Mouse (Mus musculus) pancreas, adult 10 weeks (tissue): ENCODE results near the gene Tmem109. TPM values are rescaled to one million over a fixed set of nuclear protein-coding genes. Genes with fewer than 3 reads are reported as not detected.

Experiments
- polyA plus RNA-seq: library from polyadenylated mRNA; stranded (reverse); fragments of 350-450 nt; fragmentation: Illumina TruSeq; extraction: RNeasy Lipid Tissue Mini Kit (QIAGEN cat#74804); gene quantifications from one replicate; pipeline ENCODE4 v1.2.3, GENCODE M21; 2015; ENCODE audit warnings: low read depth, low replicate concordance; ENCODE audit not compliant: insufficient read depth

Gene Tmem109
- 27.1 TPM for polyA plus RNA-seq

DNA sequence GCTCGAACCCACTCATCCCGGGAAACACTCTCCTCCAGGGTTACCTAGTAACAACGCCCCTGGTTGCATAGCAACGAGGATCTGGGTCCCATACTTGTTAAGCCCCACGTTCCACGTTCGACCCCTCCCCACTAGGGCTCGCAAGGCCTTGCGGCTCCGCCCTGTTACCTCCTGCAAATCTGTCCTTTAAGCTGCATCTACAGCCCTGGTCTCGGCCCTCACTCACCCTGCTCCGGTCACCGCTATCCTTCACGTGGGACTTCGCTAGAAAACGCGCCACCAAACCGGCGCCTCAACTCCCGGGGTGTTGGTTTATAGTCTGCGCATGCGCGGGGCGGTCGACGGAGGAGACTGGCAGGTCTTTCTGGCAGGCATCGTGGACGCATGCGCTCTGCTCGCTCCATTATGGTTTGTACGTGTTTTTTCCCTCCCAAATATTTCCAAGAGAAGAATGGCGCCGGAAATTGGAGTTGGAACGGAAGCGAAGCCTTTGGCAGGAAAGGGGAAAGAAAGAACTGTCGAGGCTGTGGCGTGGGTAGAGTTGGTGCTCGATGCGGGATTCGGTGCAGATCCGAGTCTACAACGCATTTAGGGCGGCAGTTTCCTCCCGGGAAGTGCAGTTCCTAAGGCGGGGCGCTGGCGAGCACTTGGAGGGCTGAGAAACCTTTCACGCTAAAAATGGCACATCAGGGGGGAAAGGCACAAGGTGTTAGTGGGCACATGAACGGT is at the start of gene Tmem109:
Tmem109 (minus strand) TSS at position 576 of the 729 bp plus-strand sequence.

DNA sequence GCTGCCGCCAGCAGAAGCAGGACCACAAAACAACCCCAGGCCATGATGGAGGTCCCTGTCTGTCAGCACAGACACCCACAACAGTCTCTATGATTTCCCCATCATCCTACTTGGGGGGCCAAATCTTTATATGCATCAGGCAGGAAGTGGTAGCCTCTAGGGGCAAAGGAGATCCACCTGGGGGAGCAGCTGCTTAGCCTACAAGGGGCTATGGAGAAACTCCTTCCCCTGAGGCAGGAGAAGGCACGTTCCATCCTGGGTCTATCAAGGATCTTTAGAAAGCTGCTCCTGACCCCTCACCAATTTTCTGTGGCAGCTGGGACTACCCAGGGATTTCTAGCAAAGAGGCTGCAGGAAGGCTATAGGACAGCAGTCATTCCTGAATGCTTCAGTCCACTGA is 38.7 kb upstream of the Tmem109 start, which contains the start of gene Zp1:
Zp1 (minus strand) TSS at position 101 of the 400 bp plus-strand sequence.

DNA sequence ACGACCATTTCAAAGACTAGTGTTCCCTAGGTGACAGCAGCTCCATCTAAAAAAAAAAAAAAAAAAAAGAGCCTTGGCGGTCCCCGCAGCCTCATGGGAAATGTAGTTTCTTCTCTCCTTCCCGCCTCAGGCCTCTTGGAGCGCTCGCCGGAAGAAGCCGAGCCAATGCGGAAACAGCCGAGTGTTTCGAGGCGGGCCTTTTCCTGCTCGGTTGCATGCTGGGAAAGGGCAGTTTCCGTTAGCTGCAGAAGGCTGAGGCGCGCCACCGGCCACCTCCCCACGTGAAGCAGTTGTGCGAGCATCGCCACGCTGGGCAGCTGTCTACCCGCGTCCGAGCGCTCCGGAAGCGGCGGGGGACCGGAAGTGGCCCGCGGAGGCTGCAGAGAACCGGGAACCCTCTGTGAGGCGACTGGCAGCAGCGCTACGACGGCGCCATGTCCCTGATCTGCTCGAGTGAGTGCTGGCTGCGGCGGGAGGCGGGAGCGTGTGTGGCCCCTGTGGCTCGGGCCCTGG is 13.3 kb upstream of the Tmem109 start, which contains the start of gene Prpf19:
Prpf19 (plus strand) TSS at position 216 of the 513 bp plus-strand sequence.

DNA sequence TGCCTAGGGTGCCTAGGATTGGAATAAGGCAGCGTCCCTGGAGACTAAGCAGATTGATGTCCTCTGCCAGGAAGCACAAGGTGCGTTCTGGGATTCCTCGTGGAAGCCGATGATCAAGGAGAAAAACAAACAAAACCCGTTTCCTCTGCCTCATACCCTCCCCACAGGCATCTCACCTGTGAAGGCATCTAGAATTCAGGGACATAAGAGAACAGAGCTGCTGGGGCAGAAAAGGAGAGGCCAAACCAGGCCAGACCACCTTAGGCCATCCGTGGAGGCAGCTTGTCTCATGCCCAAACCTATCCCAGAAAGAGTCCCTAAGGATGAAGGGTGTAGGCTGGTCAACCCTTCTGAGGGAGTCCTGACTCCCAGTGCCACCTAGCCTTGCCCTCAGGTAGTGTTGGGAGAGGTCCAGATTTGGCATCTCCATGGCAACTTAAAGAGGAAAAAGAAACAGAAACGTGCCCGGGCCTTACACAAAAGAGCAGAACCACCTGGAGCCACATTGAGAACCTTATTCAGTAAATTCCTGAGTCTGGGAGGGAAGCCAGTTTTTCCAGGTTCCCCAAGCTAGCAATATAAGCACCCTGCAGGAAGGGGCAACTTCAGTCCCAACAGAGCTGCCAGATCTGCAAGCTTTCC is 11.8 kb downstream of the Tmem109 start, which contains the start of gene Tmem132a:
Tmem132a (minus strand) TSS at position 55 of the 642 bp plus-strand sequence.

DNA sequence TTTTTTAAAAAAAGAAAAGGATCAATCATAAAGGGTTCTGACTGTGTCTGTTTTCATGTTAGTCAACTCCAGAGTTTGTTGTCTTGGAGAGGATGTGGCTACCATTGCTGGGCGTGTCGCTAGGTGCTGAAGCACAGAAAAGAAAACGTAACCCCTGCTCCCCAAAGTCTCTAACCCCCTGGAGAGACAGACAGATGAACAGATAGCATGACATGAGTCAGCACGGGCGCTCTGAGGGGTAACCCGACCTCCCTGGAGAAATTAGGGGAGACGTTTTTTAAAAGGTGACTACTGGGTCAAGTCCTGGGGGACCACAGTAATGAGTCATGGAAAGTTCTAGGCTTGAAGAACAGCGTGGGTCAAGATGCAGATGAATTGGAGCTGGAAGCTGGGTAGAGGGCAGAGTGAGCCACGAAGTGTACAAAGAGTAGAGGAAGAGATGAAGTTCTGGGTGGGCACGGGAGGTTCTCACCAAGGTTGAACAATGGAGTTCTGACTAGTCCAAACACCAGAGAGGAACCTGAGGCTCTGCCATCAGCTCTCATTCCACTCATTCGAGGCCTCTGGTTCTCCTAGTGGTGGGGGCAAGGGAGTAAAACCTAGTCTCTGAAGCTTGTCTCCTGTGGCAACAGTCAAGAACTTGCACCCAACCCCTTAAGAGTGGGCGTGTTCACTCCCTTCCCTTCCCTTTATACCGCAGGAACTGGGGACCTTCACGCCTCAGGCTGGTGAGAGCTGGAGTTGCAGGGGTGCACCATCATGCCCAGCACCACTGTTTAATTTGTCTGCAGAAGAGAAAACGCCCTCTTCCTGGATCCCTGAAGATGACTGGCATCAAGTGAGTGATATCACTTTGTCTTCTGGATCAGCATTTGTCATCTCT is 42.5 kb downstream of the Tmem109 start, which contains the start of gene Slc15a3:
Slc15a3 (plus strand) TSS at position 718 of the 883 bp plus-strand sequence.

DNA sequence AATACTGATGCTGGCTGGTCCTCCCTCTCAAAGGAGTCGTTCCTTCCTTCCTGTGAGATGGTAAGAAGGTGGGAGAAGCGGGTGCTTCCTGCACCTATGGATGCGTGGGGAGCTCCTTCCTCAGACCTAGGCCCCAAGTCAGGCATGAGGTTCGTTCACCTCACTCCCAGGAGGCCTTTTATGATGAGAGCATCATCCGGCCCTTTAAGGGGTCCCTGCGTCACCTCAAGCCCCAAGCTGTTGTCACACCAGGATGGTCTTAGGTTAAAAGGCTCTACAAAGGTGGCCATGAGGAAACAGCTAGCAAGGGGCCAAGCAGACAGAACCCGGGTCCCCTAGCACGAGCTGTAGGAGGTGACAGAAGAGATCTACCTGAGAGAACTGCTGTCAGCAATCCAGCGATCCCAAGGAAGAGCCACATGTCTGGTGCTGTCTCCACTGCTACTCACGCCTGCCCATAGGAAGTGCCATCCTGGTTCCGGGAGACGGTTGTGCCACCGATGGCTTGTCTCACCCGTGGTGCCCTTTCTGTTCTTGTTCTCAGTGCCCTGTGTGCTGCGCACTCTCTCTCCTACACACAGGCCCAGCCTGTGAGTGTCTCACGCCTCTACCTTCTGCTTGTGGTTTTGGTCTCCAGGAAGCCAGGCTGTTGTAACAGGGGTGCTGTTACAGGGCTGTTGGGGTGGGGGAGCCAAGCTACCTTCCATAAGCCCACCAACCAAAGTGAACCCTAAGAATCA is 52.2 kb downstream of the Tmem109 start, which contains the start of gene Cd6:
Cd6 (minus strand) TSS at position 623 of the 740 bp plus-strand sequence.

Other genes starting within 250 kb of the Tmem109 start
- not detected for gene Vwce, start 247.8 kb downstream of the Tmem109 start, polyA plus RNA-seq
- not detected for gene Pga5, start 203.9 kb downstream of the Tmem109 start, polyA plus RNA-seq
- 9.0 TPM for gene Vps37c, start 193.3 kb downstream of the Tmem109 start, polyA plus RNA-seq
- 0.52 TPM for gene Cd5, start 143.0 kb downstream of the Tmem109 start, polyA plus RNA-seq
- not detected for gene Cd6, start 51.9 kb downstream of the Tmem109 start, polyA plus RNA-seq
- 0.63 TPM for gene Slc15a3, start 42.3 kb downstream of the Tmem109 start, polyA plus RNA-seq
- gene Tmem132a, start 12.1 kb downstream of the Tmem109 start, polyA plus RNA-seq = 2.2 TPM
- gene Prpf19, start 13.2 kb upstream of the Tmem109 start, polyA plus RNA-seq = 27.3 TPM
- gene Zp1, start 38.6 kb upstream of the Tmem109 start, polyA plus RNA-seq = not detected
- not detected for gene Ptgdr2, start 55.2 kb upstream of the Tmem109 start, polyA plus RNA-seq
- 1.2 TPM for gene Ccdc86, start 67.3 kb upstream of the Tmem109 start, polyA plus RNA-seq
- gene Ms4a10, start 92.7 kb upstream of the Tmem109 start, polyA plus RNA-seq = not detected
- gene Ms4a15, start 111.2 kb upstream of the Tmem109 start, polyA plus RNA-seq = not detected
- not detected for gene Ms4a18, start 136.0 kb upstream of the Tmem109 start, polyA plus RNA-seq
- gene Ms4a8a, start 199.1 kb upstream of the Tmem109 start, polyA plus RNA-seq = not detected
- gene 1700017D01Rik, start 248.9 kb upstream of the Tmem109 start, polyA plus RNA-seq = not detected